Comparison of ENCODE assay signal across 9 mouse cellular contexts in the genomic region with DNA sequence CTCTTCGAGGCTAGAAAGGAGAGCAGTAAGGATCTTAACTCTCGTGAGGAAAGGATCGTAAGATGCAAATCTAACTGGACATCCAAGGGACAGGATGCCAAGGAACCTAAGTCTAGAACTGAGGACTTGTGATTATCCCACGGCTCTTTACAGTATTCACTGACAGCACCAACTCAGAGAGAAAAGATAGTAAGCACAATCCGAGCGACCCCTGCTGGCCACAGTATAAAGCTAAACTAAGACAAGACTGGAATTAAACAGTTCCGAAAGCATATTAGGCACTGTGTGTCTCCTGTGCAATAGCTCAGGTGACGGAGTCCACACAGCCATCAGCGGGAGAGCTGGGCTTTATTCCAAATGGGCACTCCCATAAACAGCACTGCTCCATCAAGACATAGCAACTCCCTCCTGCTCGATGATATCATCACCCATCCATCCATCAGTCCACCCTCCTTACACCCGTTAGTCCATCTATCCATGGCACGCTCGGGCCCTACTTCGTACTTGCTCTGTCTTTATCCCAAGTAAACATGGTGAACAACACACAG. TPM values are rescaled to one million over a fixed set of nuclear protein-coding genes. Genes with fewer than 3 reads are reported as not detected.
A peak's percentile ranks its signal among the peaks of the same experiment; 100 is the strongest.
DNase-seq lines count a peak whose midpoint lies in the region; ATAC-seq and TF ChIP-seq lines count a peak whose summit lies in the region.
"Had no signal": no experiment of that assay in that cellular context is flagged by ENCODE, and none has a peak within 500 bp of the region (broad histone marks: within the 10 kb centered on the region; RNA-seq: fewer than 3 reads in every experiment).

No protein-coding gene starts in this region.

- no peak overlapping the region for H3K9ac ChIP-seq in heart, embryonic 12.5 days

- no peaks in the 10 kb centered on the region for H3K9me3 ChIP-seq in heart, embryonic 12.5 days (replicated peaks)
- H3K9me3 ChIP-seq: megakaryocyte, embryonic 14.5 days had no signal

- TF ChIP-seq CTCF in cortical plate, adult 2 months (IDR thresholded peaks at IDR 0.05; ENCODE audit: extremely low read depth, insufficient read depth, low read length): peak; percentile 66

- H3K4me3 ChIP-seq in heart, embryonic 12.5 days: no peak overlapping the region
- H3K4me3 ChIP-seq in cortical plate, adult 2 months (ENCODE audit: insufficient read depth, low read length): no peak overlapping the region
- H3K4me3 ChIP-seq: megakaryocyte, embryonic 14.5 days had no signal

- WGBS in heart, embryonic 12.5 days: 49% methylated on average over 14 of the region's 14 CpGs

- peaks cover 6% of the 10 kb centered on the region; the same call in 1 of the 2 replicates for H3K4me1 ChIP-seq in heart, embryonic 12.5 days (replicated peaks)
- no peaks in the 10 kb centered on the region for H3K4me1 ChIP-seq in cortical plate, adult 2 months (ENCODE audit: control insufficient read depth, insufficient read depth, low read length)

- ATAC-seq in heart, embryonic 12.5 days (ENCODE audit: insufficient number of reproducible peaks, low FRiP score): no peak
- peak; percentile 43 for ATAC-seq in megakaryocyte-erythroid progenitor cell, adult 5-6 weeks (replicated peaks; ENCODE audit: low FRiP score, low TSS enrichment, poor library complexity, severe bottlenecking)

- no peaks in the 10 kb centered on the region for H3K27me3 ChIP-seq in heart, embryonic 12.5 days (replicated peaks)
- H3K27me3 ChIP-seq: megakaryocyte, embryonic 14.5 days had no signal

- intact Hi-C loops in heart, postnatal 10 days (cut with DNase I): loop anchor here (1.0 to 5.0 kb wide), 3 partner anchors 90 to 322 kb away; no protein-coding TSS in a partner anchor

- no peak overlapping the region for H3K27ac ChIP-seq in heart, embryonic 12.5 days (ENCODE audit: poor library complexity, severe bottlenecking)
- H3K27ac ChIP-seq in cortical plate, adult 2 months (ENCODE audit: insufficient read depth, low read length): no peak overlapping the region

- peak; percentile 94 for DNase-seq in heart, adult 11 months
- DNase-seq in adipocyte (ENCODE audit: low spot score): peak; percentile 96
- DNase-seq in heart, postnatal 10 days: peak; percentile 82 to 92
- DNase-seq in layer of hippocampus, postnatal 36 days: peak; percentile 71 to 72
- DNase-seq in spleen, postnatal 4 days (ENCODE audit: low spot score in 2 of 2): peak; percentile 62 to 84

- peaks cover 3% of the 10 kb centered on the region; the same call in 1 of the 2 replicates for H3K36me3 ChIP-seq in heart, embryonic 12.5 days

- H3K4me2 ChIP-seq in heart, embryonic 12.5 days: no peak overlapping the region

- TF ChIP-seq POLR2A in cortical plate, adult 2 months (IDR thresholded peaks at IDR 0.05; ENCODE audit: extremely low read depth, insufficient read depth, low read length): no peak

RNA-seq across cellular contexts. Expression of a gene that starts 5.2 kb away (rescaled TPM):
- 26.4 and 32.2 TPM in 2 replicates for polyA plus RNA-seq in heart, embryonic 12.5 days (2016; fragmentation: Nextera tagmentation; extraction: Ambion mirVana)
- polyA plus RNA-seq in cortical plate, adult 2 months (2012; rRNA removed): 6.4 and 6.7 TPM in 2 replicates
- 10 to 100 TPM; 21.1 to 23.3 TPM for total RNA-seq in heart, postnatal 10 days (2021)
- 10 to 100 TPM; 19.6 to 26.2 TPM for total RNA-seq in layer of hippocampus, postnatal 36 days (2021)
- total RNA-seq in megakaryocyte-erythroid progenitor cell, adult 5-6 weeks (2014; fragmentation: Nextera tagmentation): 47.9 and 66.4 TPM in 2 replicates
- total RNA-seq in megakaryocyte-erythroid progenitor cell, adult 5-6 weeks (2017): 151 and 190 TPM in 2 replicates

RNA-seq across cellular contexts. Expression of a gene that starts 5.5 kb away (rescaled TPM):
- 10.0 and 12.4 TPM in 2 replicates for polyA plus RNA-seq in heart, embryonic 12.5 days (2016; fragmentation: Nextera tagmentation; extraction: Ambion mirVana)
- 10.3 and 10.8 TPM in 2 replicates for polyA plus RNA-seq in cortical plate, adult 2 months (2012; rRNA removed)
- total RNA-seq in heart, postnatal 10 days (2021): 10 to 100 TPM; 18.2 to 24.2 TPM
- total RNA-seq in layer of hippocampus, postnatal 36 days (2021): 1 to 10 TPM; 4.5 to 5.4 TPM
- total RNA-seq in megakaryocyte-erythroid progenitor cell, adult 5-6 weeks (2014; fragmentation: Nextera tagmentation): 9.1 and 34.1 TPM in 2 replicates
- total RNA-seq in megakaryocyte-erythroid progenitor cell, adult 5-6 weeks (2017): 26.6 and 28.8 TPM in 2 replicates
